Mouse (Mus musculus): Measurements from ENCODE around the gene Raver1.

- TF ChIP-seq CTCF (IDR thresholded peaks at IDR 0.05; ENCODE audit: borderline replicate concordance, insufficient read depth, low read length) (no peak), POLR2A (IDR thresholded peaks at IDR 0.05; ENCODE audit: low read depth, low read length) (no peak)
Observed at GRCm38 (mm10) chr9:21030055-21030600, 61.7 kb downstream of the Raver1 start.
